Mouse (Mus musculus) ES-E14 (cell line): ENCODE data around the gene Slc38a3.

Source experiments
- CHD2 ChIP-seq: IDR thresholded peaks from 2 replicates; pipeline ENCODE4 v1.6.1; 2014; ENCODE audit warnings: mild to moderate bottlenecking, low read depth, low read length, inconsistent platforms
- HCFC1 ChIP-seq: IDR thresholded peaks from 2 replicates; pipeline ENCODE4 v1.6.1; 2012; ENCODE audit warnings: low read length, inconsistent platforms, borderline replicate concordance; ENCODE audit not compliant: insufficient read depth
- MAFK ChIP-seq: IDR thresholded peaks from 2 replicates; pipeline ENCODE4 v1.6.1; 2014; ENCODE audit warnings: mild to moderate bottlenecking, low read depth, low read length, inconsistent platforms; ENCODE audit not compliant: insufficient read depth
- ZC3H11A ChIP-seq: IDR thresholded peaks from 2 replicates; pipeline ENCODE4 v1.6.1; 2012; ENCODE audit warnings: low read depth, mild to moderate bottlenecking, inconsistent platforms, low read length, borderline replicate concordance
- ZNF384 ChIP-seq: IDR thresholded peaks from 2 replicates; pipeline ENCODE4 v1.6.1; 2012; ENCODE audit warnings: low read depth, low read length, inconsistent platforms

- TF ChIP-seq HCFC1 (no peak), CHD2 (no peak), MAFK (no peak), ZC3H11A (no peak), ZNF384 (no peak)
Measured at GRCm38 (mm10) chr9:107601275-107601674, 68.1 kb downstream of the Slc38a3 start.
